18 mouse cellular contexts compared by ENCODE assay signal in genomic region chr5:113730641-113731121, GRCm38 (mm10). TPM values are rescaled to one million over a fixed set of nuclear protein-coding genes. Genes with fewer than 3 reads are reported as not detected.
DNase-seq lines count a peak whose midpoint lies in the region; ATAC-seq and TF ChIP-seq lines count a peak whose summit lies in the region.
"Had no signal": no experiment of that assay in that cellular context is flagged by ENCODE, and none has a peak within 500 bp of the region (broad histone marks: within the 10 kb centered on the region; RNA-seq: fewer than 3 reads in every experiment).

No protein-coding gene starts in this region.

- 0 out of 2 replicates have a peak overlapping the region, but pooled peaks have one; percentile 27 for H3K27ac ChIP-seq in forebrain, embryonic 15.5 days (replicated peaks)
- no peak overlapping the region for H3K27ac ChIP-seq in forebrain, embryonic 11.5 days (ENCODE audit: low read depth, low read length)
- H3K27ac ChIP-seq in hindbrain, postnatal 0 days = peak overlapping the region; percentile 21
- no peak overlapping the region for H3K27ac ChIP-seq in heart, embryonic 11.5 days (ENCODE audit: low read depth, low read length)
- H3K27ac ChIP-seq: liver, embryonic 15.5 days had no signal

- no peak for TF ChIP-seq CTCF in brain, embryonic 14.5 days (IDR thresholded peaks at IDR 0.05; ENCODE audit: borderline replicate concordance, extremely low read depth, insufficient read depth, insufficient read length)
- TF ChIP-seq CTCF in hindbrain, postnatal 0 days (IDR thresholded peaks at IDR 0.05; ENCODE audit: low read depth) = no peak

- DNase-seq in forebrain, embryonic 11.5 days (ENCODE audit: low spot score) = no peak
- peak; percentile 44 to 64 for DNase-seq in left cerebral cortex, postnatal 25 days (ENCODE audit: low spot score in 2 of 2)
- no peak for DNase-seq in left cerebral cortex, postnatal 4 days
- DNase-seq in brain, embryonic 14.5 days (ENCODE audit: low read depth) = peak; percentile 71
- DNase-seq in hindbrain, postnatal 0 days (ENCODE audit: low spot score) = peak; percentile 66
- DNase-seq: adrenal gland, postnatal 14 days; heart, postnatal 4 days; thymus, postnatal 14 days had no signal

- no peak overlapping the region for H3K9ac ChIP-seq in forebrain, embryonic 15.5 days (replicated peaks)
- no peak overlapping the region for H3K9ac ChIP-seq in forebrain, embryonic 11.5 days (ENCODE audit: low read length)
- H3K9ac ChIP-seq in hindbrain, postnatal 0 days (replicated peaks; ENCODE audit: low read length) = 0 out of 2 replicates have a peak overlapping the region, but pooled peaks have one; percentile 2
- H3K9ac ChIP-seq in heart, embryonic 11.5 days (ENCODE audit: low read depth, low read length) = no peak overlapping the region
- H3K9ac ChIP-seq: liver, embryonic 15.5 days had no signal

- 65% methylated on average over 7 of the region's 7 CpGs for WGBS in forebrain, embryonic 15.5 days
- 66% methylated on average over 7 of the region's 7 CpGs for WGBS in forebrain, embryonic 11.5 days
- 59% methylated on average over 7 of the region's 7 CpGs for WGBS in hindbrain, postnatal 0 days
- WGBS in heart, embryonic 11.5 days (ENCODE audit: insufficient replicate concordance) = 61% methylated on average over 7 of the region's 7 CpGs

- intact Hi-C loops in left cerebral cortex, postnatal 25 days (cut with DNase I) = loop anchor here (10.0 kb wide), 1 partner anchor 446 kb away; no protein-coding TSS in a partner anchor
- intact Hi-C loops in left cerebral cortex, postnatal 4 days (cut with DNase I) = no loop called here

- H3K9me3 ChIP-seq in forebrain, embryonic 15.5 days = no peaks in the 10 kb centered on the region
- no peaks in the 10 kb centered on the region for H3K9me3 ChIP-seq in forebrain, embryonic 11.5 days (ENCODE audit: control insufficient read depth, low read length)
- no peaks in the 10 kb centered on the region for H3K9me3 ChIP-seq in hindbrain, postnatal 0 days (ENCODE audit: low read length)
- H3K9me3 ChIP-seq in heart, embryonic 11.5 days (replicated peaks; ENCODE audit: control insufficient read depth, low read length) = no peaks in the 10 kb centered on the region
- H3K9me3 ChIP-seq: liver, embryonic 15.5 days had no signal

- TF ChIP-seq POLR2A in brain, embryonic 14.5 days (IDR thresholded peaks at IDR 0.05; ENCODE audit: borderline replicate concordance, extremely low read depth, insufficient read depth, insufficient read length, poor library complexity, severe bottlenecking) = no peak

- no peak overlapping the region for H3K4me2 ChIP-seq in forebrain, embryonic 15.5 days (replicated peaks)
- no peak overlapping the region for H3K4me2 ChIP-seq in forebrain, embryonic 11.5 days (ENCODE audit: low read depth, low read length, severe bottlenecking)
- no peak overlapping the region for H3K4me2 ChIP-seq in hindbrain, postnatal 0 days (ENCODE audit: low read depth, low read length)
- H3K4me2 ChIP-seq in heart, embryonic 11.5 days = no peak overlapping the region
- H3K4me2 ChIP-seq: liver, embryonic 15.5 days had no signal

- no peaks in the 10 kb centered on the region for H3K27me3 ChIP-seq in forebrain, embryonic 15.5 days
- no peaks in the 10 kb centered on the region for H3K27me3 ChIP-seq in forebrain, embryonic 11.5 days (ENCODE audit: control insufficient read depth, insufficient read depth, low read length)
- H3K27me3 ChIP-seq in hindbrain, postnatal 0 days (ENCODE audit: insufficient read depth, low read length) = no peaks in the 10 kb centered on the region
- H3K27me3 ChIP-seq in heart, embryonic 11.5 days (ENCODE audit: control insufficient read depth, insufficient read depth, low read length) = peaks cover 4% of the 10 kb centered on the region; the same call in 1 of the 2 replicates
- H3K27me3 ChIP-seq: liver, embryonic 15.5 days had no signal

- peaks cover 10% of the 10 kb centered on the region for H3K4me1 ChIP-seq in forebrain, embryonic 15.5 days
- H3K4me1 ChIP-seq in forebrain, embryonic 11.5 days (replicated peaks; ENCODE audit: control insufficient read depth, insufficient read depth, low read length) = peaks cover 5% of the 10 kb centered on the region
- no peaks in the 10 kb centered on the region for H3K4me1 ChIP-seq in hindbrain, postnatal 0 days (ENCODE audit: insufficient read depth, low read length)
- peaks cover 4% of the 10 kb centered on the region for H3K4me1 ChIP-seq in heart, embryonic 11.5 days (ENCODE audit: control insufficient read depth, insufficient read depth, low read length)

- H3K4me3 ChIP-seq in forebrain, embryonic 15.5 days = no peak overlapping the region
- H3K4me3 ChIP-seq in forebrain, embryonic 11.5 days (ENCODE audit: low read depth, low read length) = no peak overlapping the region
- no peak overlapping the region for H3K4me3 ChIP-seq in hindbrain, postnatal 0 days (ENCODE audit: low read length)
- no peak overlapping the region for H3K4me3 ChIP-seq in heart, embryonic 11.5 days (ENCODE audit: low read depth, low read length)
- H3K4me3 ChIP-seq: liver, embryonic 15.5 days had no signal

- no peaks in the 10 kb centered on the region for H3K36me3 ChIP-seq in forebrain, embryonic 15.5 days
- no peaks in the 10 kb centered on the region for H3K36me3 ChIP-seq in forebrain, embryonic 11.5 days (ENCODE audit: control insufficient read depth, insufficient read depth, low read length)
- H3K36me3 ChIP-seq in hindbrain, postnatal 0 days (ENCODE audit: insufficient read depth, low read length) = no peaks in the 10 kb centered on the region
- H3K36me3 ChIP-seq in heart, embryonic 11.5 days (ENCODE audit: control insufficient read depth, insufficient read depth, low read length) = no peaks in the 10 kb centered on the region
- H3K36me3 ChIP-seq: liver, embryonic 15.5 days had no signal

- no peak for ATAC-seq in forebrain, embryonic 15.5 days (replicated peaks)
- no peak for ATAC-seq in forebrain, embryonic 11.5 days (replicated peaks; ENCODE audit: low FRiP score)
- ATAC-seq in hindbrain, postnatal 0 days = no peak
- no peak for ATAC-seq in heart, embryonic 11.5 days (replicated peaks; ENCODE audit: insufficient number of reproducible peaks, low FRiP score, low TSS enrichment)

RNA-seq across cellular contexts. Expression of gene Ficd, which starts 4.9 kb away (rescaled TPM):
- 7.8 and 9.0 TPM in 2 replicates for polyA plus RNA-seq in forebrain, embryonic 15.5 days (2015; fragmentation: Nextera tagmentation; extraction: Ambion mirVana)
- 3.4 and 4.6 TPM in 2 replicates for polyA plus RNA-seq in forebrain, embryonic 11.5 days (2014; fragmentation: Nextera tagmentation; extraction: Ambion mirVana)
- total RNA-seq in left cerebral cortex, postnatal 25 days (2021) = 10 to 100 TPM; 12.2 to 12.5 TPM
- 1 to 10 TPM; 5.7 to 7.8 TPM for total RNA-seq in left cerebral cortex, postnatal 4 days (2021)
- polyA plus RNA-seq in brain, embryonic 14.5 days (2012; rRNA removed) = 4.6 and 6.4 TPM in 2 replicates
- total RNA-seq in hindbrain, postnatal 0 days (2014; rRNA removed) = 11.7 and 12.0 TPM in 2 replicates
- 8.6 and 8.7 TPM in 2 replicates for polyA plus RNA-seq in hindbrain, postnatal 0 days (2015; fragmentation: Nextera tagmentation; extraction: Ambion mirVana)
- 2.8 and 4.1 TPM in 2 replicates for polyA plus RNA-seq in heart, embryonic 11.5 days (2014; fragmentation: Nextera tagmentation; extraction: Ambion mirVana)

RNA-seq across cellular contexts. Expression of gene 1700069L16Rik, which starts 6.1 kb away (rescaled TPM):
- not detected in 2 replicates for polyA plus RNA-seq in forebrain, embryonic 15.5 days (2015; fragmentation: Nextera tagmentation; extraction: Ambion mirVana)
- polyA plus RNA-seq in forebrain, embryonic 11.5 days (2014; fragmentation: Nextera tagmentation; extraction: Ambion mirVana) = not detected in 2 replicates
- not detected for total RNA-seq in left cerebral cortex, postnatal 25 days (2021)
- total RNA-seq in left cerebral cortex, postnatal 4 days (2021) = not detected
- not detected in 2 replicates for polyA plus RNA-seq in brain, embryonic 14.5 days (2012; rRNA removed)
- not detected in 2 replicates for total RNA-seq in hindbrain, postnatal 0 days (2014; rRNA removed)
- not detected in 2 replicates for polyA plus RNA-seq in hindbrain, postnatal 0 days (2015; fragmentation: Nextera tagmentation; extraction: Ambion mirVana)
- polyA plus RNA-seq in heart, embryonic 11.5 days (2014; fragmentation: Nextera tagmentation; extraction: Ambion mirVana) = not detected in 2 replicates
- total RNA-seq: adrenal gland, postnatal 14 days; common myeloid progenitor, adult 5-6 weeks; heart, adult 8-10 months; heart, postnatal 4 days; left cerebral cortex, adult 18-20 months; megakaryocyte progenitor cell, adult 5-6 weeks; neutrophil, adult 5-6 weeks had no signal
- polyA plus RNA-seq: frontal cortex, adult 2 months; kidney, embryonic 16.5 days; liver, embryonic 15.5 days had no signal

RNA-seq across cellular contexts. Expression of gene Sart3, which starts 41.6 kb away (rescaled TPM):
- polyA plus RNA-seq in forebrain, embryonic 15.5 days (2015; fragmentation: Nextera tagmentation; extraction: Ambion mirVana) = 57.6 and 58.7 TPM in 2 replicates
- 77.5 and 81.8 TPM in 2 replicates for polyA plus RNA-seq in forebrain, embryonic 11.5 days (2014; fragmentation: Nextera tagmentation; extraction: Ambion mirVana)
- 10 to 100 TPM; 36.6 to 37.1 TPM for total RNA-seq in left cerebral cortex, postnatal 25 days (2021)
- total RNA-seq in left cerebral cortex, postnatal 4 days (2021) = 10 to 100 TPM; 46.8 to 50.1 TPM
- 48.2 and 63.5 TPM in 2 replicates for polyA plus RNA-seq in brain, embryonic 14.5 days (2012; rRNA removed)
- 34.7 and 45.6 TPM in 2 replicates for total RNA-seq in hindbrain, postnatal 0 days (2014; rRNA removed)
- 24.8 and 26.4 TPM in 2 replicates for polyA plus RNA-seq in hindbrain, postnatal 0 days (2015; fragmentation: Nextera tagmentation; extraction: Ambion mirVana)
- polyA plus RNA-seq in heart, embryonic 11.5 days (2014; fragmentation: Nextera tagmentation; extraction: Ambion mirVana) = 31.6 and 35.3 TPM in 2 replicates

RNA-seq across cellular contexts. Expression of gene Iscu, which starts 41.9 kb away (rescaled TPM):
- polyA plus RNA-seq in forebrain, embryonic 15.5 days (2015; fragmentation: Nextera tagmentation; extraction: Ambion mirVana) = 87.4 and 94.1 TPM in 2 replicates
- 99.4 and 105 TPM in 2 replicates for polyA plus RNA-seq in forebrain, embryonic 11.5 days (2014; fragmentation: Nextera tagmentation; extraction: Ambion mirVana)
- 100 to 1,000 TPM; 110 to 116 TPM for total RNA-seq in left cerebral cortex, postnatal 25 days (2021)
- 10 to 100 TPM; 39.9 to 43.0 TPM for total RNA-seq in left cerebral cortex, postnatal 4 days (2021)
- polyA plus RNA-seq in brain, embryonic 14.5 days (2012; rRNA removed) = 71.7 and 92.1 TPM in 2 replicates
- total RNA-seq in hindbrain, postnatal 0 days (2014; rRNA removed) = 53.5 and 77.9 TPM in 2 replicates
- 111 and 122 TPM in 2 replicates for polyA plus RNA-seq in hindbrain, postnatal 0 days (2015; fragmentation: Nextera tagmentation; extraction: Ambion mirVana)
- polyA plus RNA-seq in heart, embryonic 11.5 days (2014; fragmentation: Nextera tagmentation; extraction: Ambion mirVana) = 104 and 106 TPM in 2 replicates

Comparison
In these comparisons a context has a peak if more than half of its experiments do, and no peak if none do; other contexts are left out.
1. H3K27ac ChIP-seq: peak in forebrain, embryonic 15.5 days (single experiment) and hindbrain, postnatal 0 days (single experiment); none in forebrain, embryonic 11.5 days (single experiment) and heart, embryonic 11.5 days (single experiment).
2. DNase-seq: peak in left cerebral cortex, postnatal 25 days (2 of 2), brain, embryonic 14.5 days (single experiment) and hindbrain, postnatal 0 days (single experiment); none in forebrain, embryonic 11.5 days (single experiment) and left cerebral cortex, postnatal 4 days (single experiment).